Mouse (Mus musculus) brown adipose tissue, adult 24 weeks (tissue): Measurements from ENCODE around the gene Abcb6. TPM values are rescaled to one million over a fixed set of nuclear protein-coding genes. Genes with fewer than 3 reads are reported as not detected.

Experiments used
- H3K27ac ChIP-seq: fragments of 200-500 bp; replicated peaks from 2 replicates; pipeline ENCODE4 v1.5.1; 2012; ENCODE audit warnings: low read depth, mild to moderate bottlenecking, low read length
- H3K4me1 ChIP-seq: fragments of 200-500 bp; 2 replicates; pipeline ENCODE4 v1.6.1; 2012; ENCODE audit warnings: low read length, mixed read lengths; ENCODE audit not compliant: control insufficient read depth, insufficient read depth, insufficient read length
- H3K4me3 ChIP-seq: fragments of 200-500 bp; 2 replicates; pipeline ENCODE4 v1.5.1; 2012; ENCODE audit warnings: low read depth, mild to moderate bottlenecking, low read length, moderate library complexity; ENCODE audit not compliant: insufficient read depth
- polyA plus RNA-seq: library from polyadenylated mRNA; stranded (reverse); fragments of >200 nt; gene quantifications from 2 replicates; pipeline ENCODE4 v1.2.4, GENCODE M21; 2012; ENCODE audit not compliant: missing spikeins, insufficient read depth, insufficient read length

The Abcb6 gene
- polyA plus RNA-seq: 17.8 and 28.8 TPM in 2 replicates

GRCm38 (mm10) chr1:75180105-75180590, at the start of gene Abcb6:
TSS of gene Abcb6 (minus strand) at chr1:75180392.
- no peak within 1 kb of the TSS for H3K27ac ChIP-seq
- peak within 1 kb of the TSS; percentile 69 for H3K4me3 ChIP-seq
- 0 out of 2 replicates have a peak, but pooled peaks cover 3% of the 10 kb centered on the region for H3K4me1 ChIP-seq

GRCm38 (mm10) chr1:75229158-75229557, 49.0 kb upstream of the Abcb6 start:
- Histone ChIP-seq H3K4me3 (no peak overlapping the region), H3K4me1 (no peaks in the 10 kb centered on the region), H3K27ac (no peak overlapping the region)

GRCm38 (mm10) chr1:75227653-75228052, 47.5 kb upstream of the Abcb6 start:
- H3K27ac ChIP-seq: no peak overlapping the region
- no peak overlapping the region for H3K4me3 ChIP-seq
- H3K4me1 ChIP-seq: no peaks in the 10 kb centered on the region

GRCm38 (mm10) chr1:75226138-75226537, 45.9 kb upstream of the Abcb6 start:
- Histone ChIP-seq H3K4me3 (no peak overlapping the region), H3K4me1 (no peaks in the 10 kb centered on the region), H3K27ac (no peak overlapping the region)

GRCm38 (mm10) chr1:75225473-75225872, 45.3 kb upstream of the Abcb6 start:
- no peak overlapping the region for H3K4me3 ChIP-seq
- H3K4me1 ChIP-seq: no peaks in the 10 kb centered on the region
- H3K27ac ChIP-seq: no peak overlapping the region

- Histone ChIP-seq H3K4me1 (peaks cover 2% of the 10 kb centered on the region; the same call in 1 of the 2 replicates), H3K27ac (no peak overlapping the region), H3K4me3 (no peak overlapping the region)
Observed at GRCm38 (mm10) chr1:75223532-75223931, 43.3 kb upstream of the Abcb6 start.

- Histone ChIP-seq H3K27ac (no peak overlapping the region), H3K4me3 (no peak overlapping the region), H3K4me1 (peaks cover 2% of the 10 kb centered on the region; the same call in 1 of the 2 replicates)
Observed at GRCm38 (mm10) chr1:75222926-75223325, 42.7 kb upstream of the Abcb6 start.

- Histone ChIP-seq H3K27ac (no peak overlapping the region), H3K4me1 (peaks cover 2% of the 10 kb centered on the region; the same call in 1 of the 2 replicates), H3K4me3 (no peak overlapping the region)
Observed at GRCm38 (mm10) chr1:75221538-75221937, 41.3 kb upstream of the Abcb6 start.

- H3K4me1 ChIP-seq: peaks cover 8% of the 10 kb centered on the region
- H3K4me3 ChIP-seq: peak within 1 kb of the TSS; percentile 74
- H3K27ac ChIP-seq: peak within 1 kb of the TSS; percentile 58
Observed at GRCm38 (mm10) chr1:75219531-75219930, 39.3 kb upstream of the Abcb6 start, which contains the start of gene Tuba4a. TSS of gene Tuba4a (minus strand) at chr1:75219865.

- Histone ChIP-seq H3K4me1 (peaks cover 8% of the 10 kb centered on the region), H3K27ac (peak overlapping the region; percentile 58), H3K4me3 (peak overlapping the region; percentile 74)
Observed at GRCm38 (mm10) chr1:75219078-75219477, 38.9 kb upstream of the Abcb6 start.

- Histone ChIP-seq H3K4me3 (peak overlapping the region; percentile 74), H3K4me1 (peaks cover 8% of the 10 kb centered on the region), H3K27ac (peak overlapping the region; percentile 58)
Observed at GRCm38 (mm10) chr1:75218227-75219001, 38.2 kb upstream of the Abcb6 start.

- H3K4me3 ChIP-seq: peak overlapping the region; percentile 74
- peak overlapping the region; percentile 23 for H3K27ac ChIP-seq
- H3K4me1 ChIP-seq: peaks cover 8% of the 10 kb centered on the region
Observed at GRCm38 (mm10) chr1:75217893-75218226, 37.7 kb upstream of the Abcb6 start.

- Histone ChIP-seq H3K4me1 (peaks cover 8% of the 10 kb centered on the region), H3K27ac (no peak overlapping the region; the same call in 1 of the 2 replicates), H3K4me3 (0 out of 2 replicates have a peak overlapping the region, but pooled peaks have one; percentile 74)
Observed at GRCm38 (mm10) chr1:75216797-75217585, 36.8 kb upstream of the Abcb6 start.

- Histone ChIP-seq H3K4me1 (peaks cover 14% of the 10 kb centered on the region), H3K4me3 (no peak overlapping the region), H3K27ac (no peak overlapping the region)
Observed at GRCm38 (mm10) chr1:75215785-75216184, 35.6 kb upstream of the Abcb6 start.

GRCm38 (mm10) chr1:75214886-75215285, 34.7 kb upstream of the Abcb6 start:
- no peak overlapping the region for H3K4me3 ChIP-seq
- peak overlapping the region; percentile 26; the same call in 1 of the 2 replicates for H3K27ac ChIP-seq
- H3K4me1 ChIP-seq: peaks cover 16% of the 10 kb centered on the region
